Mouse (Mus musculus): ENCODE data around the gene Itm2a. TPM values are rescaled to one million over a fixed set of nuclear protein-coding genes. Genes with fewer than 3 reads are reported as not detected.
A peak's percentile ranks its signal among the peaks of the same experiment; 100 is the strongest.

The Itm2a gene
- 1.7 and 2.3 TPM in 2 replicates for total RNA-seq (2012; rRNA removed)
- under 1 TPM in 1 of 2 experiments, not detected in 1; 0.84 TPM for polyA plus RNA-seq (2012; ENCODE audit: insufficient read depth in 1 of 2, insufficient read length in 2 of 2, low read depth in 1 of 2, low replicate concordance in 2 of 2, missing spikeins in 1 of 2)

GRCm38 (mm10) chrX:107402915-107403912, at the start of gene Itm2a:
TSS of gene Itm2a (minus strand) at chrX:107403376.
- no peaks in the 10 kb centered on the region for H3K27me3 ChIP-seq (ENCODE audit: control insufficient read depth in 1 of 2, insufficient read depth in 2 of 2, low read length in 2 of 2)
- H3K9me3 ChIP-seq (replicated peaks; ENCODE audit: insufficient read depth, low read length), result no peaks in the 10 kb centered on the region
- H3K27ac ChIP-seq (ENCODE audit: control insufficient read depth, low read depth, low read length), result no peak within 1 kb of the TSS
- DNase-seq (ENCODE audit: low read depth, low spot score), result peak; percentile 74
- peak within 1 kb of the TSS; percentile 42 to 58 for H3K4me3 ChIP-seq (ENCODE audit: control insufficient read depth in 1 of 2, insufficient read depth in 1 of 2, low read depth in 2 of 2, low read length in 2 of 2)
- H3K4me1 ChIP-seq (ENCODE audit: control insufficient read depth in 1 of 2, insufficient read depth in 2 of 2, low read length in 2 of 2), result no peaks in the 10 kb centered on the region; a peak in 1 of 4 replicates
- H3K36me3 ChIP-seq (ENCODE audit: control insufficient read depth in 1 of 2, insufficient read depth in 2 of 2, low read length in 2 of 2), result peaks cover 0 to 6% of the 10 kb centered on the region in 2 experiments; a peak in 2 of 4 replicates
- peak within 1 kb of the TSS; percentile 37; the same call in 1 of the 2 replicates for H3K9ac ChIP-seq (ENCODE audit: control insufficient read depth, low read depth, low read length, poor library complexity, severe bottlenecking)
- H3K79me2 ChIP-seq (ENCODE audit: control insufficient read depth, insufficient read depth, low read length, poor library complexity), result no peaks in the 10 kb centered on the region
- TF ChIP-seq TCF12 (IDR thresholded peaks at IDR 0.05; ENCODE audit: low read depth, low read length) (peak; percentile 52; the same call in 1 of the 2 replicates), ELF1 (IDR thresholded peaks at IDR 0.05; ENCODE audit: low read depth, low read length) (no peak), ZMIZ1 (IDR thresholded peaks at IDR 0.05; ENCODE audit: low read depth, low read length) (no peak), EP300 (IDR thresholded peaks at IDR 0.05; ENCODE audit: low read depth in 1 of 2, low read length in 2 of 2) (peak; percentile 34 to 41; a peak in 2 of 4 replicates), GATA1 (IDR thresholded peaks at IDR 0.05; ENCODE audit: low read depth, low read length) (peak; percentile 31; the same call in 1 of the 2 replicates), POLR2AphosphoS5 (IDR thresholded peaks at IDR 0.05; ENCODE audit: borderline replicate concordance, low read depth, low read length) (no peak), MAZ (IDR thresholded peaks at IDR 0.05; ENCODE audit: low read depth, low read length) (no peak), ZKSCAN1 (IDR thresholded peaks at IDR 0.05; ENCODE audit: low read depth, low read length) (no peak), TAL1 (IDR thresholded peaks at IDR 0.05; ENCODE audit: low read length) (peak; percentile 28; the same call in 1 of the 2 replicates)

GRCm38 (mm10) chrX:107435887-107436286, 32.7 kb upstream of the Itm2a start:
- H3K27ac ChIP-seq (ENCODE audit: control insufficient read depth, low read depth, low read length), result no peak overlapping the region
- H3K9me3 ChIP-seq (replicated peaks; ENCODE audit: insufficient read depth, low read length), result no peaks in the 10 kb centered on the region
- peak; percentile 63 for DNase-seq (ENCODE audit: low read depth, low spot score)
- no peaks in the 10 kb centered on the region for H3K79me2 ChIP-seq (ENCODE audit: control insufficient read depth, insufficient read depth, low read length, poor library complexity)
- no peak overlapping the region for H3K4me3 ChIP-seq (ENCODE audit: control insufficient read depth in 1 of 2, insufficient read depth in 1 of 2, low read depth in 2 of 2, low read length in 2 of 2)
- no peaks in the 10 kb centered on the region for H3K27me3 ChIP-seq (ENCODE audit: control insufficient read depth in 1 of 2, insufficient read depth in 2 of 2, low read length in 2 of 2)
- H3K9ac ChIP-seq (ENCODE audit: control insufficient read depth, low read depth, low read length, poor library complexity, severe bottlenecking), result no peak overlapping the region
- TF ChIP-seq MYC (IDR thresholded peaks at IDR 0.05; ENCODE audit: low read depth, low read length) (no peak), POLR2AphosphoS2 (IDR thresholded peaks at IDR 0.05; ENCODE audit: low read length) (no peak), E2F4 (IDR thresholded peaks at IDR 0.05; ENCODE audit: borderline replicate concordance, low read depth, low read length) (no peak), JUND (IDR thresholded peaks at IDR 0.05; ENCODE audit: low read depth, low read length) (no peak), MAFK (IDR thresholded peaks at IDR 0.05; ENCODE audit: borderline replicate concordance, low read depth, low read length) (no peak), MXI1 (IDR thresholded peaks at IDR 0.05; ENCODE audit: low read depth, low read length) (no peak), TAL1 (IDR thresholded peaks at IDR 0.05; ENCODE audit: low read length) (no peak), MEF2A (IDR thresholded peaks at IDR 0.05; ENCODE audit: extremely low read depth, insufficient replicate concordance, low read depth, low read length, poor library complexity, severe bottlenecking) (no peak), BHLHE40 (IDR thresholded peaks at IDR 0.05; ENCODE audit: borderline replicate concordance, low read depth, low read length) (no peak), HCFC1 (IDR thresholded peaks at IDR 0.05; ENCODE audit: low read depth, low read length) (no peak), EP300 (IDR thresholded peaks at IDR 0.05; ENCODE audit: low read depth in 1 of 2, low read length in 2 of 2) (no peak), ZNF384 (IDR thresholded peaks at IDR 0.05; ENCODE audit: low read depth, low read length) (peak; percentile 98), RAD21 (IDR thresholded peaks at IDR 0.05; ENCODE audit: low read depth, low read length) (peak; percentile 96), CTCF (IDR thresholded peaks at IDR 0.05 in 2 of 3, conservative IDR thresholded peaks at IDR 0.05 in 1 of 3; ENCODE audit: control insufficient read depth in 1 of 3, insufficient read depth in 1 of 3, low read depth in 2 of 3, low read length in 3 of 3, poor library complexity in 1 of 3, severe bottlenecking in 1 of 3) (peak; percentile 60 to 83 (median 65)), RCOR1 (IDR thresholded peaks at IDR 0.05; ENCODE audit: low read depth, low read length) (no peak), SMC3 (IDR thresholded peaks at IDR 0.05; ENCODE audit: low read depth, low read length) (peak; percentile 96), NELFE (IDR thresholded peaks at IDR 0.05; ENCODE audit: low read depth, low read length) (no peak), ZC3H11A (IDR thresholded peaks at IDR 0.05; ENCODE audit: low read depth, low read length) (peak; percentile 99)
- H3K36me3 ChIP-seq (ENCODE audit: control insufficient read depth in 1 of 2, insufficient read depth in 2 of 2, low read length in 2 of 2), result no peaks in the 10 kb centered on the region
- H3K4me1 ChIP-seq (ENCODE audit: control insufficient read depth in 1 of 2, insufficient read depth in 2 of 2, low read length in 2 of 2), result no peaks in the 10 kb centered on the region

All from MEL (cell line).